8 mouse cellular contexts compared by ENCODE assay signal in genomic region chr10:128090651-128091563, GRCm38 (mm10). TPM values are rescaled to one million over a fixed set of nuclear protein-coding genes. Genes with fewer than 3 reads are reported as not detected.
DNase-seq lines count a peak whose midpoint lies in the region; ATAC-seq and TF ChIP-seq lines count a peak whose summit lies in the region.

No protein-coding gene starts in this region.

- peak overlapping the region; percentile 90 for H3K4me3 ChIP-seq in heart, embryonic 13.5 days
- peak overlapping the region; percentile 88 for H3K4me3 ChIP-seq in kidney, postnatal 0 days (replicated peaks; ENCODE audit: low read depth, low read length)
- peak overlapping the region; percentile 86 for H3K4me3 ChIP-seq in liver, embryonic 12.5 days

- WGBS in heart, embryonic 13.5 days, result 6% methylated on average over 14 of the region's 14 CpGs
- 6% methylated on average over 14 of the region's 14 CpGs for WGBS in kidney, postnatal 0 days
- 4% methylated on average over 14 of the region's 14 CpGs for WGBS in liver, embryonic 12.5 days (ENCODE audit: insufficient replicate concordance)

- peaks cover 50% of the 10 kb centered on the region for H3K36me3 ChIP-seq in heart, embryonic 13.5 days
- peaks cover 37% of the 10 kb centered on the region for H3K36me3 ChIP-seq in kidney, postnatal 0 days (ENCODE audit: insufficient read depth, low read length)
- peaks cover 47% of the 10 kb centered on the region for H3K36me3 ChIP-seq in liver, embryonic 12.5 days
- H3K36me3 ChIP-seq in splenic B cell, adult 2 months (ENCODE audit: control insufficient read depth, insufficient read depth, low read length, poor library complexity, severe bottlenecking), result peaks cover 12% of the 10 kb centered on the region

- peak; percentile 79 for TF ChIP-seq CTCF in kidney, postnatal 0 days (IDR thresholded peaks at IDR 0.05; ENCODE audit: low read depth)

- no peaks in the 10 kb centered on the region for H3K9me3 ChIP-seq in heart, embryonic 13.5 days
- no peaks in the 10 kb centered on the region for H3K9me3 ChIP-seq in kidney, postnatal 0 days (replicated peaks; ENCODE audit: low read length)
- no peaks in the 10 kb centered on the region for H3K9me3 ChIP-seq in liver, embryonic 12.5 days (replicated peaks)

- H3K9ac ChIP-seq in heart, embryonic 13.5 days, result peak overlapping the region; percentile 95
- peak overlapping the region; percentile 87 for H3K9ac ChIP-seq in kidney, postnatal 0 days (ENCODE audit: low read depth, low read length)
- H3K9ac ChIP-seq in liver, embryonic 12.5 days, result peak overlapping the region; percentile 91

- peak overlapping the region; percentile 82 for H3K4me2 ChIP-seq in heart, embryonic 13.5 days
- H3K4me2 ChIP-seq in kidney, postnatal 0 days (ENCODE audit: low read length), result peak overlapping the region; percentile 77
- peak overlapping the region; percentile 93 for H3K4me2 ChIP-seq in liver, embryonic 12.5 days

- no peaks in the 10 kb centered on the region for H3K27me3 ChIP-seq in heart, embryonic 13.5 days (replicated peaks)
- no peaks in the 10 kb centered on the region for H3K27me3 ChIP-seq in kidney, postnatal 0 days (ENCODE audit: insufficient read depth, low read length)
- H3K27me3 ChIP-seq in liver, embryonic 12.5 days (replicated peaks), result no peaks in the 10 kb centered on the region
- no peaks in the 10 kb centered on the region for H3K27me3 ChIP-seq in splenic B cell, adult 2 months (ENCODE audit: control insufficient read depth, insufficient read depth, low read length, poor library complexity, severe bottlenecking)

- peak overlapping the region; percentile 98 for H3K27ac ChIP-seq in heart, embryonic 13.5 days (replicated peaks)
- H3K27ac ChIP-seq in kidney, postnatal 0 days, result peak overlapping the region; percentile 99
- H3K27ac ChIP-seq in liver, embryonic 12.5 days, result peak overlapping the region; percentile 95

- H3K4me1 ChIP-seq in heart, embryonic 13.5 days, result peaks cover 81% of the 10 kb centered on the region
- H3K4me1 ChIP-seq in kidney, postnatal 0 days (replicated peaks; ENCODE audit: insufficient read depth, low read length), result peaks cover 18% of the 10 kb centered on the region
- peaks cover 85% of the 10 kb centered on the region for H3K4me1 ChIP-seq in liver, embryonic 12.5 days

- peak; percentile 96 for DNase-seq in c-Kit-negative CD71-positive TER-119-positive erythroid progenitor cells, embryonic 14.5 days (ENCODE audit: low read depth, low spot score)
- DNase-seq in fat pad, adult 2 months (ENCODE audit: extremely low read depth, low read depth, low spot score), result peak; percentile 47
- DNase-seq in kidney, postnatal 0 days (ENCODE audit: low spot score), result peak; percentile 95
- DNase-seq in naive thymus-derived CD4-positive, alpha-beta T cell, adult 2 months (ENCODE audit: low read depth), result peak; percentile 96
- peak; percentile 91 for DNase-seq in splenic B cell, adult 2 months (ENCODE audit: low read depth, low spot score)

- peak; percentile 59 for ATAC-seq in CD4-positive, CD25-positive, alpha-beta regulatory T cell, adult 4 months
- ATAC-seq in heart, embryonic 13.5 days (ENCODE audit: extremely low read depth, insufficient number of reproducible peaks, low FRiP score, low TSS enrichment), result peak; percentile 56
- peak; percentile 31 for ATAC-seq in kidney, postnatal 0 days (replicated peaks; ENCODE audit: low FRiP score, low read depth)
- peak; percentile 85 for ATAC-seq in liver, embryonic 12.5 days

RNA-seq across cellular contexts. Expression of gene Baz2a, which starts 0.5 kb away (rescaled TPM):
- 10 to 100 TPM; 50.9 to 75.4 TPM for polyA plus RNA-seq in CD4-positive, CD25-positive, alpha-beta regulatory T cell, adult 4 months (2017; shearing (Covaris generic))
- polyA plus RNA-seq in heart, embryonic 13.5 days (2015; fragmentation: Nextera tagmentation; extraction: Ambion mirVana), result 7.4 and 8.0 TPM in 2 replicates
- 9.8 and 11.3 TPM in 2 replicates for polyA plus RNA-seq in kidney, postnatal 0 days (2015; fragmentation: Nextera tagmentation; extraction: Ambion mirVana)
- 8.0 and 8.6 TPM in 2 replicates for polyA plus RNA-seq in liver, embryonic 12.5 days (2016; fragmentation: Nextera tagmentation; extraction: Ambion mirVana)

RNA-seq across cellular contexts. Expression of gene Atp5b, which starts 7.8 kb away (rescaled TPM):
- polyA plus RNA-seq in CD4-positive, CD25-positive, alpha-beta regulatory T cell, adult 4 months (2017; shearing (Covaris generic)), result 100 to 1,000 TPM; 455 to 512 TPM
- polyA plus RNA-seq in heart, embryonic 13.5 days (2015; fragmentation: Nextera tagmentation; extraction: Ambion mirVana), result 4,907 and 5,417 TPM in 2 replicates
- 3,631 and 3,848 TPM in 2 replicates for polyA plus RNA-seq in kidney, postnatal 0 days (2015; fragmentation: Nextera tagmentation; extraction: Ambion mirVana)
- polyA plus RNA-seq in liver, embryonic 12.5 days (2016; fragmentation: Nextera tagmentation; extraction: Ambion mirVana), result 2,130 and 2,180 TPM in 2 replicates

RNA-seq across cellular contexts. Expression of gene Ptges3, which starts 32.2 kb away (rescaled TPM):
- 100 to 1,000 TPM; 234 to 353 TPM for polyA plus RNA-seq in CD4-positive, CD25-positive, alpha-beta regulatory T cell, adult 4 months (2017; shearing (Covaris generic))
- polyA plus RNA-seq in heart, embryonic 13.5 days (2015; fragmentation: Nextera tagmentation; extraction: Ambion mirVana), result 301 and 338 TPM in 2 replicates
- polyA plus RNA-seq in kidney, postnatal 0 days (2015; fragmentation: Nextera tagmentation; extraction: Ambion mirVana), result 467 and 468 TPM in 2 replicates
- polyA plus RNA-seq in liver, embryonic 12.5 days (2016; fragmentation: Nextera tagmentation; extraction: Ambion mirVana), result 406 and 407 TPM in 2 replicates

RNA-seq across cellular contexts. Expression of gene Naca, which starts 55.5 kb away (rescaled TPM):
- 100 to 1,000 TPM; 957 to 1,000 TPM for polyA plus RNA-seq in CD4-positive, CD25-positive, alpha-beta regulatory T cell, adult 4 months (2017; shearing (Covaris generic))
- 540 TPM in 2 replicates for polyA plus RNA-seq in heart, embryonic 13.5 days (2015; fragmentation: Nextera tagmentation; extraction: Ambion mirVana)
- 769 and 820 TPM in 2 replicates for polyA plus RNA-seq in kidney, postnatal 0 days (2015; fragmentation: Nextera tagmentation; extraction: Ambion mirVana)
- 666 and 682 TPM in 2 replicates for polyA plus RNA-seq in liver, embryonic 12.5 days (2016; fragmentation: Nextera tagmentation; extraction: Ambion mirVana)

Comparison
In these comparisons a context has a peak if more than half of its experiments do, and no peak if none do; other contexts are left out.
1. Peak in every context shown above with its lines: DNase-seq, ATAC-seq, H3K4me3 ChIP-seq and H3K27ac ChIP-seq.
2. ATAC-seq: peak in every context shown above with its lines; median percentile 85 in liver, embryonic 12.5 days; 59 in CD4-positive, CD25-positive, alpha-beta regulatory T cell, adult 4 months; 56 in heart, embryonic 13.5 days; 31 in kidney, postnatal 0 days.